Mouse (Mus musculus) stomach, postnatal 0 days (tissue): ENCODE measurements at regions not wholly inside any gene's neighbourhood (a gene's known extent, or its start where the extent isn't known, plus 50 kb on each side); places are given as distances from the start of the nearest gene placed in this dataset.

Source experiments
- CTCF ChIP-seq: IDR thresholded peaks from 2 replicates; pipeline ENCODE4 v1.5.1; 2016; ENCODE audit warnings: antibody characterized with exemption, low read depth, mild to moderate bottlenecking, moderate library complexity
- EP300 ChIP-seq: optimal IDR thresholded peaks from 2 replicates; pipeline ENCODE3; 2016; ENCODE audit warnings: antibody characterized with exemption

- TF ChIP-seq CTCF (no peak), EP300 (no peak)
These were observed 118.4 kb upstream of the Tle3 start for GRCm38 (mm10) chr9:61253761-61254160.
